Mouse (Mus musculus) hindbrain, embryonic 16.5 days (tissue): Measurements from ENCODE around the gene Kcp. TPM values are rescaled to one million over a fixed set of nuclear protein-coding genes. Genes with fewer than 3 reads are reported as not detected.

ENCODE experiments used
- ATAC-seq: fragments of 200-750 bp; cut with Nextera tagmentation; 2 replicates; pipeline ENCODE4 v1.8.0; 2017; ENCODE audit warnings: moderate TSS enrichment, moderate library complexity
- H3K27ac ChIP-seq: fragments of 300-500 bp; sonication (generic); 2 replicates; pipeline ENCODE4 v1.5.1; 2014; ENCODE audit warnings: low read depth, mild to moderate bottlenecking, control low read depth, low read length, moderate library complexity
- H3K27me3 ChIP-seq: fragments of 300-500 bp; sonication (generic); replicated peaks from 2 replicates; pipeline ENCODE4 v1.6.1; 2014; ENCODE audit warnings: low read length; ENCODE audit not compliant: control insufficient read depth, insufficient read depth
- H3K36me3 ChIP-seq: fragments of 300-500 bp; sonication (generic); 2 replicates; pipeline ENCODE4 v1.6.1; 2014; ENCODE audit warnings: mild to moderate bottlenecking, low read length, moderate library complexity, mixed read lengths; ENCODE audit not compliant: control insufficient read depth, insufficient read depth
- H3K4me1 ChIP-seq: fragments of 300-500 bp; sonication (generic); 2 replicates; pipeline ENCODE4 v1.6.1; 2014; ENCODE audit warnings: low read depth, low read length; ENCODE audit not compliant: control insufficient read depth, insufficient read depth
- H3K4me2 ChIP-seq: fragments of 300-500 bp; sonication (generic); 2 replicates; pipeline ENCODE4 v1.6.1; 2014; ENCODE audit warnings: mild to moderate bottlenecking, low read length, control low read depth, moderate library complexity
- H3K4me3 ChIP-seq: fragments of 300-500 bp; sonication (generic); 2 replicates; pipeline ENCODE4 v1.5.1; 2014; ENCODE audit warnings: mild to moderate bottlenecking, low read length, control low read depth, moderate library complexity
- H3K9ac ChIP-seq: fragments of 300-500 bp; sonication (generic); 2 replicates; pipeline ENCODE4 v1.6.1; 2014; ENCODE audit warnings: low read depth, mild to moderate bottlenecking, control low read depth, low read length, moderate library complexity
- H3K9me3 ChIP-seq: fragments of 300-500 bp; sonication (generic); 2 replicates; pipeline ENCODE4 v1.6.1; 2014; ENCODE audit warnings: mild to moderate bottlenecking, low read length, moderate library complexity; ENCODE audit not compliant: control insufficient read depth
- WGBS: fragments of 180-500 bp; shearing (Covaris S2); extraction: QIAGEN DNeasy Blood & Tissue Kit; methylation state at CpG from one replicate; pipeline ENCODE4 v1.1.7; 2014; 5-methylcytosine and 5-hydroxymethylcytosine counted together
- polyA plus RNA-seq: library from polyadenylated mRNA; unstranded; fragments of >200 nt; fragmentation: Nextera tagmentation; extraction: Ambion mirVana; gene quantifications from 2 replicates; pipeline ENCODE4 v1.2.1, GENCODE M21; 2015

Gene Kcp
- polyA plus RNA-seq, 1 experiment from 2014 or later, result 15.0 TPM

- H3K4me1 ChIP-seq, result peaks cover 25% of the 10 kb centered on the region
- peak; percentile 72 for ATAC-seq
- 7% methylated on average over 11 of the region's 13 CpGs for WGBS
- H3K27ac ChIP-seq, result peak overlapping the region; percentile 76
- H3K4me2 ChIP-seq, result peak overlapping the region; percentile 10
- no peaks in the 10 kb centered on the region for H3K36me3 ChIP-seq
- peak overlapping the region; percentile 6; the same call in 1 of the 2 replicates for H3K9ac ChIP-seq
- peak overlapping the region; percentile 44 for H3K4me3 ChIP-seq
- H3K9me3 ChIP-seq, result no peaks in the 10 kb centered on the region
- H3K27me3 ChIP-seq, result peaks cover 18% of the 10 kb centered on the region
Measured at GRCm38 (mm10) chr6:29434911-29435691, 72.7 kb downstream of the Kcp start.

GRCm38 (mm10) chr6:29433804-29434795 lies 73.7 kb downstream of the Kcp start:
- Histone ChIP-seq H3K27ac (peak overlapping the region; percentile 16), H3K9me3 (no peaks in the 10 kb centered on the region), H3K9ac (peak overlapping the region; percentile 58), H3K4me2 (peak overlapping the region; percentile 68), H3K4me1 (peaks cover 25% of the 10 kb centered on the region), H3K4me3 (peak overlapping the region; percentile 44), H3K36me3 (no peaks in the 10 kb centered on the region), H3K27me3 (peaks cover 18% of the 10 kb centered on the region)
- 5% methylated on average over 25 of the region's 27 CpGs for WGBS
- no peak for ATAC-seq

GRCm38 (mm10) chr6:29433038-29433803 lies 74.5 kb downstream of the Kcp start, which contains the start of gene Flnc:
Gene Flnc, plus strand, starts transcription at chr6:29433256.
- peak within 1 kb of the TSS; percentile 44 for H3K4me3 ChIP-seq
- H3K9me3 ChIP-seq, result no peaks in the 10 kb centered on the region
- WGBS, result 2% methylated on average over 65 of the region's 77 CpGs
- H3K4me2 ChIP-seq, result peak within 1 kb of the TSS; percentile 68
- ATAC-seq, result no peak
- peaks cover 25% of the 10 kb centered on the region for H3K4me1 ChIP-seq
- H3K36me3 ChIP-seq, result no peaks in the 10 kb centered on the region
- H3K9ac ChIP-seq, result peak within 1 kb of the TSS; percentile 58
- H3K27me3 ChIP-seq, result peaks cover 18% of the 10 kb centered on the region
- H3K27ac ChIP-seq, result peak within 1 kb of the TSS; percentile 6

GRCm38 (mm10) chr6:29432676-29433037 lies 75.1 kb downstream of the Kcp start:
- H3K9me3 ChIP-seq, result no peaks in the 10 kb centered on the region
- H3K27ac ChIP-seq, result no peak overlapping the region
- peak overlapping the region; percentile 68 for H3K4me2 ChIP-seq
- peak overlapping the region; percentile 58 for H3K9ac ChIP-seq
- peaks cover 25% of the 10 kb centered on the region for H3K4me1 ChIP-seq
- ATAC-seq, result no peak
- H3K36me3 ChIP-seq, result no peaks in the 10 kb centered on the region
- peak overlapping the region; percentile 44 for H3K4me3 ChIP-seq
- H3K27me3 ChIP-seq, result peaks cover 18% of the 10 kb centered on the region

- no peak for ATAC-seq
- Histone ChIP-seq H3K4me3 (no peak overlapping the region), H3K4me1 (peaks cover 25% of the 10 kb centered on the region), H3K27me3 (peaks cover 18% of the 10 kb centered on the region), H3K4me2 (no peak overlapping the region), H3K9ac (no peak overlapping the region), H3K9me3 (no peaks in the 10 kb centered on the region), H3K36me3 (no peaks in the 10 kb centered on the region), H3K27ac (no peak overlapping the region)
- WGBS, result 28% methylated on average over 3 of the region's 3 CpGs
Measured at GRCm38 (mm10) chr6:29432156-29432555, 75.6 kb downstream of the Kcp start.

- H3K4me1 ChIP-seq, result peaks cover 22% of the 10 kb centered on the region
- no peaks in the 10 kb centered on the region for H3K9me3 ChIP-seq
- no peaks in the 10 kb centered on the region for H3K36me3 ChIP-seq
- H3K4me2 ChIP-seq, result no peak overlapping the region
- no peak overlapping the region for H3K27ac ChIP-seq
- H3K9ac ChIP-seq, result no peak overlapping the region
- no peak overlapping the region for H3K4me3 ChIP-seq
- no peak for ATAC-seq
- WGBS, result 20% methylated on average over 5 of the region's 5 CpGs
- peaks cover 18% of the 10 kb centered on the region for H3K27me3 ChIP-seq
Measured at GRCm38 (mm10) chr6:29431473-29431872, 76.3 kb downstream of the Kcp start.

- Histone ChIP-seq H3K27ac (no peak overlapping the region), H3K36me3 (no peaks in the 10 kb centered on the region), H3K27me3 (peaks cover 18% of the 10 kb centered on the region), H3K9ac (no peak overlapping the region), H3K4me2 (no peak overlapping the region), H3K9me3 (no peaks in the 10 kb centered on the region), H3K4me3 (no peak overlapping the region), H3K4me1 (peaks cover 17% of the 10 kb centered on the region)
- WGBS, result 54% methylated on average over 15 of the region's 15 CpGs
- no peak for ATAC-seq
Measured at GRCm38 (mm10) chr6:29430681-29431420, 76.9 kb downstream of the Kcp start.

GRCm38 (mm10) chr6:29428171-29428570 lies 79.6 kb downstream of the Kcp start:
- Histone ChIP-seq H3K4me1 (peaks cover 4% of the 10 kb centered on the region), H3K27ac (no peak overlapping the region), H3K36me3 (peaks cover 4% of the 10 kb centered on the region; the same call in 1 of the 2 replicates), H3K9me3 (no peaks in the 10 kb centered on the region), H3K27me3 (peaks cover 9% of the 10 kb centered on the region), H3K4me3 (no peak overlapping the region), H3K4me2 (no peak overlapping the region), H3K9ac (no peak overlapping the region)
- no peak for ATAC-seq
- WGBS, result 59% methylated on average over 4 of the region's 4 CpGs
